8 mouse cellular contexts compared by ENCODE assay signal in genomic region chr9:106787979-106788811, GRCm38 (mm10). TPM values are rescaled to one million over a fixed set of nuclear protein-coding genes. Genes with fewer than 3 reads are reported as not detected.
DNase-seq lines count a peak whose midpoint lies in the region; ATAC-seq and TF ChIP-seq lines count a peak whose summit lies in the region.

No protein-coding gene starts in this region.

- H3K27me3 ChIP-seq in forebrain, embryonic 13.5 days, result 0 out of 2 replicates have a peak, but pooled peaks cover 3% of the 10 kb centered on the region
- no peaks in the 10 kb centered on the region for H3K27me3 ChIP-seq in intestine, postnatal 0 days (replicated peaks; ENCODE audit: control insufficient read depth, insufficient read depth, low read length)

- peak; percentile 49 for DNase-seq in adrenal gland, adult 2 months
- DNase-seq in adrenal gland, adult 8-10 months, result no peak
- peak; percentile 4 for DNase-seq in thymus, postnatal 25 days
- no peak for DNase-seq in thymus, postnatal 10 days (ENCODE audit: low spot score in 2 of 2)
- DNase-seq in yolk sac, embryonic 10.5 days (ENCODE audit: low spot score), result peak; percentile 33

- TF ChIP-seq CTCF in intestine, postnatal 0 days (IDR thresholded peaks at IDR 0.05; ENCODE audit: low read depth), result no peak

- peaks cover 20% of the 10 kb centered on the region for H3K4me1 ChIP-seq in forebrain, embryonic 13.5 days
- H3K4me1 ChIP-seq in intestine, postnatal 0 days (replicated peaks; ENCODE audit: control insufficient read depth, insufficient read depth, low read length), result peaks cover 3% of the 10 kb centered on the region; the same call in 1 of the 2 replicates

- H3K9me3 ChIP-seq in forebrain, embryonic 13.5 days (replicated peaks), result no peaks in the 10 kb centered on the region
- H3K9me3 ChIP-seq in intestine, postnatal 0 days (ENCODE audit: control insufficient read depth), result no peaks in the 10 kb centered on the region

- WGBS in forebrain, embryonic 13.5 days, result 7% methylated on average over 23 of the region's 23 CpGs
- WGBS in intestine, postnatal 0 days, result 4% methylated on average over 23 of the region's 23 CpGs

- H3K4me2 ChIP-seq in forebrain, embryonic 13.5 days, result peak overlapping the region; percentile 89
- peak overlapping the region; percentile 76 for H3K4me2 ChIP-seq in intestine, postnatal 0 days (replicated peaks; ENCODE audit: low read depth)

- peak overlapping the region; percentile 90 for H3K27ac ChIP-seq in forebrain, embryonic 13.5 days
- H3K27ac ChIP-seq in intestine, postnatal 0 days (ENCODE audit: low read depth, low read length), result peak overlapping the region; percentile 81

- peak overlapping the region; percentile 99 for H3K9ac ChIP-seq in forebrain, embryonic 13.5 days
- peak overlapping the region; percentile 100 for H3K9ac ChIP-seq in intestine, postnatal 0 days (ENCODE audit: low read depth, low read length)

- peak overlapping the region; percentile 97 for H3K4me3 ChIP-seq in forebrain, embryonic 13.5 days
- peak overlapping the region; percentile 99 for H3K4me3 ChIP-seq in intestine, postnatal 0 days (ENCODE audit: low read depth, low read length)

- peak; percentile 30; the same call in 1 of the 2 replicates for ATAC-seq in forebrain, embryonic 13.5 days
- no peak for ATAC-seq in intestine, postnatal 0 days
- peak; percentile 29 for ATAC-seq in megakaryocyte progenitor cell, adult 5-6 weeks (replicated peaks; ENCODE audit: poor library complexity)

- no peaks in the 10 kb centered on the region for H3K36me3 ChIP-seq in forebrain, embryonic 13.5 days (ENCODE audit: poor library complexity, severe bottlenecking)
- no peaks in the 10 kb centered on the region for H3K36me3 ChIP-seq in intestine, postnatal 0 days (ENCODE audit: control insufficient read depth, insufficient read depth)

RNA-seq across cellular contexts. Expression of gene Rad54l2, which starts 0.8 kb away (rescaled TPM):
- 10 to 100 TPM; 13.2 to 24.8 TPM for total RNA-seq in adrenal gland, adult 2 months (2021)
- 44.6 and 68.0 TPM in 2 replicates for polyA plus RNA-seq in adrenal gland, adult 2 months (2012; rRNA removed)
- total RNA-seq in adrenal gland, adult 8-10 months (2022), result 10 to 100 TPM; 19.8 to 25.7 (median 22.2) TPM
- 8.8 and 9.0 TPM in 2 replicates for polyA plus RNA-seq in forebrain, embryonic 13.5 days (2015; fragmentation: Nextera tagmentation; extraction: Ambion mirVana)
- polyA plus RNA-seq in intestine, postnatal 0 days (2015; fragmentation: Nextera tagmentation; extraction: Ambion mirVana), result 1.9 and 3.0 TPM in 2 replicates
- total RNA-seq in megakaryocyte progenitor cell, adult 5-6 weeks (2015), result 11.4 and 12.8 TPM in 2 replicates
- total RNA-seq in megakaryocyte progenitor cell, adult 5-6 weeks (2017), result 11.0 and 19.8 TPM in 2 replicates

RNA-seq across cellular contexts. Expression of gene Dcaf1, which starts 33.5 kb away (rescaled TPM):
- 10 to 100 TPM; 29.9 to 36.4 TPM for total RNA-seq in adrenal gland, adult 2 months (2021)
- polyA plus RNA-seq in adrenal gland, adult 2 months (2012; rRNA removed), result 8.9 and 9.7 TPM in 2 replicates
- 10 to 100 TPM; 32.4 to 50.2 (median 37.7) TPM for total RNA-seq in adrenal gland, adult 8-10 months (2022)
- 20.7 and 26.4 TPM in 2 replicates for polyA plus RNA-seq in forebrain, embryonic 13.5 days (2015; fragmentation: Nextera tagmentation; extraction: Ambion mirVana)
- polyA plus RNA-seq in intestine, postnatal 0 days (2015; fragmentation: Nextera tagmentation; extraction: Ambion mirVana), result 4.8 and 5.2 TPM in 2 replicates
- 67.7 and 74.1 TPM in 2 replicates for total RNA-seq in megakaryocyte progenitor cell, adult 5-6 weeks (2015)
- 38.1 and 50.1 TPM in 2 replicates for total RNA-seq in megakaryocyte progenitor cell, adult 5-6 weeks (2017)

Comparison
In these comparisons a context has a peak if more than half of its experiments do, and no peak if none do; other contexts are left out.
1. DNase-seq: peak in adrenal gland, adult 2 months (single experiment), thymus, postnatal 25 days (single experiment) and yolk sac, embryonic 10.5 days (single experiment); none in adrenal gland, adult 8-10 months (single experiment) and thymus, postnatal 10 days (0 of 2).